Mouse (Mus musculus): ENCODE measurements at regions not wholly inside any gene's neighbourhood (a gene's known extent, or its start where the extent isn't known, plus 50 kb on each side); places are given as distances from the start of the nearest gene placed in this dataset.
"Not testable (repeated sequence)": the region's sequence is repeated elsewhere in the genome, so short reads cannot be mapped to it uniquely, and the experiment has no call there.

- no peak for DNase-seq
Measured at GRCm38 (mm10) chr3:37816781-37817433, 92.6 kb upstream of the Gm5148 start.

- no peak for DNase-seq
Measured at GRCm38 (mm10) chr3:37815771-37816170, 91.5 kb upstream of the Gm5148 start.

GRCm38 (mm10) chr3:37812936-37813335 lies 88.6 kb upstream of the Gm5148 start:
- DNase-seq = no peak

GRCm38 (mm10) chr3:37811429-37811828 lies 87.1 kb upstream of the Gm5148 start:
- no peak for DNase-seq

- no peak for DNase-seq
Measured at GRCm38 (mm10) chr3:37810763-37811162, 86.5 kb upstream of the Gm5148 start.

GRCm38 (mm10) chr3:37805805-37806148 lies 81.5 kb upstream of the Gm5148 start:
- no peak for DNase-seq

- DNase-seq = no peak
Measured at GRCm38 (mm10) chr3:37804941-37805804, 80.9 kb upstream of the Gm5148 start.

GRCm38 (mm10) chr3:37804261-37804660 lies 80.0 kb upstream of the Gm5148 start:
- no peak for DNase-seq

GRCm38 (mm10) chr3:37803781-37804180 lies 79.5 kb upstream of the Gm5148 start:
- not testable (repeated sequence) for DNase-seq

GRCm38 (mm10) chr3:37801551-37801950 lies 77.3 kb upstream of the Gm5148 start:
- no peak for DNase-seq

GRCm38 (mm10) chr3:37799809-37800208 lies 75.5 kb upstream of the Gm5148 start:
- DNase-seq = no peak

GRCm38 (mm10) chr3:37789711-37790110 lies 65.4 kb upstream of the Gm5148 start:
- no peak for DNase-seq

GRCm38 (mm10) chr3:37789143-37789697 lies 64.9 kb upstream of the Gm5148 start:
- no peak for DNase-seq

- DNase-seq = no peak
Measured at GRCm38 (mm10) chr3:37788366-37788765, 64.1 kb upstream of the Gm5148 start.

GRCm38 (mm10) chr3:37786792-37787191 lies 62.5 kb upstream of the Gm5148 start:
- no peak for DNase-seq

- no peak for DNase-seq
Measured at GRCm38 (mm10) chr3:37781086-37781485, 56.8 kb upstream of the Gm5148 start.

GRCm38 (mm10) chr3:37779867-37780475 lies 55.7 kb upstream of the Gm5148 start:
- DNase-seq = no peak

- DNase-seq = no peak
Measured at GRCm38 (mm10) chr3:37778386-37778785, 54.1 kb upstream of the Gm5148 start.

GRCm38 (mm10) chr3:37776224-37776623 lies 51.9 kb upstream of the Gm5148 start:
- no peak for DNase-seq
